Mouse (Mus musculus) right cerebral cortex, adult 2 months (tissue): Measurements from ENCODE around the gene Hist2h2aa2.

Source experiments
- DNase-seq, 2 experiments: peaks; one replicate each; pipeline ENCODE4 v3.0.0; 2021 to 2022; ENCODE audit warnings: low spot score in 2 of 2

Hist2h2aa2 gene

DNA sequence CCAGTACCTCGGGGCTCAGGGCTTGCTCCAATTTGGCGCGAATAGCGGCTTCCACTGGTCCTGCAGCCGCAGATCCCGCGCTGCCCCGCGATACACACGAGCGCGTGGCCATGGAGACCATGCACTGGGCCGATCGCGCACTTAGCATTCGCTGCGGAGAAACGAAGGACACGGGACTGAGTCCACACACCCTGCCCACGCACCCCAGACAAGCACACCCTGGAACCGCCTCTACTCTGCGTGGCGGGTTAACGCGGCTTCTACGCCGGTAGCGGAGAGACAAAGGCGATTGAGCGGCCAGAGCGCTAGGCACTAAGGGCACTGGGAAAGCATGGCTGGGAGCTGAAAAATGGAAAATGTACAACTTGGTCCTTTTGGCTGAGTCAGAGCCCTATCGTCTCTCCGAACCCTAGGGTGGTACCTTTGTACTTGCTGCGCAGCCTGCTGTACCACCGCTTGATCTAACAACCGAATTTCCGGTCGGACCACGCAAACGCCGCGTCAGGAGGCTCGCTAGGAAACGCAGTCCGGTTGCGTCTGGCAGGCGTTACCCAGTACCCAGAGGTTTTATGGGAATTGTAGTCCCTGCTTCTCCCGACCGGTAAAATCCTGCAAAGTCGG is 42.8 kb downstream of the Hist2h2aa2 start:
- peak; percentile 95 for DNase-seq

DNA sequence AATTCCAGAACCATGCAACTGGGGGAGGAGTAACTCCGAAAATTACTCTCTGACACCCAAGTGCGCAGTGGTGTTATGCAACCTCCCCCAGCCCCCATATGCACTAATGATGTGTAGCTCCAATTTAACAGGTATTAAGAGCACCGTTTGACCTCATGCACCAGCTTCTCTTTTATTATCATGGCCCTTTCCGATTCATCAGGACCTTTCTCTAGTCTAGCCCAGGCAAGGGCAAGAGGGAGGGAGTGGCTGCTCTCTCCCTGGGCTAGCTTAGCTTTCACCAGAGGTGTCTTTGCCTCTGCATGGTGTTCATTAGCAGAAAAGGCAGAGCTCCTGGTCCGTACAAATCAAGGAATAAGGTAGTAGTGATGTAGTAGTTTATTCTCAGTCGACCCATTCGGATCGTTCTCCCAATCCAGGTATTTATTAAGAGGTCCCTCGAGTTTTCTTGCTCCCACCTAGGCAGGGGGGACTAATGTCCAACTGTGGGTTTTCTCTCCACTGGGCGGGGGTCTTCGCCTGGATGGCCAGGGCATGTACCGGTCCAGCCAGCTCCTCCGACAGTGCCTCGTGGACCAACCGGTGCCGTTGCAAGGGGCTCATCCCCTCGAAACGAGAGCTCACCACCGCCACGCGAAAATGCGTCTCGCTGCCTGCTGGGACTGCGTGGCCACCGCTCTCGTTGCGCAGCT is 43.5 kb downstream of the Hist2h2aa2 start:
- peak in 1 of 2 experiments; percentile 44 for DNase-seq

DNA sequence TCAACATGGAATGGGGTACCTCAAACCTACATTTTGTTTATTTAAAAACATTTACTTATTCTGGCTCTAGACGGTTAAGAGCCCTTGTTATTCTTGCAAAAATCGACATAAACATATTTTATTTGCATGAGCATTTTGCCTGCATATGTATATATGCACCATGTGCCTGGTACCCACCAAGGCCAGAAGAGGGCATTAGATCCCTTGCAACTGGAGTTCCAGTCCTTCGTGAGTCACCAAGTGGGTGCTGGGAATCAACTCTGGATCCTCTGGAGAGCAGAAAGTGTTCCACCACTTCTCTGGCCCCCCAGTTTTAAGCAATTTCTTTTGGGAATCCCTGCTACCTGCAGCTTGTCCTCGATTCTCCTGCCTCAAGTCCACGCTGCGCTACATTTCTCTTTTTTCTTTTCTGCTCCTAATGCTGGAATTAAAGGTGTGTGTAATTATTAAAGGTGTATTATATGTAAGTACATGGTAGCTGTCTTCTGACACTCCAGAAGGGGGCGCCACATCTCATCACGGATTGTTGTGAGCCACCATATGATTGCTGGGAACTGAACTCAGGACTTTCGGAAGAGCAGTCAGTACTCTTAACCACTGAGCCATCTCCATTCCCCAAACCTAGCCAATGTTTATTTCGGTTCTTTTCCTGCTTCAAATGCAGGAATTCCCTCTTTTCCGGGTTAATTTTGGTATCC is 44.3 kb downstream of the Hist2h2aa2 start:
- DNase-seq = no peak

DNA sequence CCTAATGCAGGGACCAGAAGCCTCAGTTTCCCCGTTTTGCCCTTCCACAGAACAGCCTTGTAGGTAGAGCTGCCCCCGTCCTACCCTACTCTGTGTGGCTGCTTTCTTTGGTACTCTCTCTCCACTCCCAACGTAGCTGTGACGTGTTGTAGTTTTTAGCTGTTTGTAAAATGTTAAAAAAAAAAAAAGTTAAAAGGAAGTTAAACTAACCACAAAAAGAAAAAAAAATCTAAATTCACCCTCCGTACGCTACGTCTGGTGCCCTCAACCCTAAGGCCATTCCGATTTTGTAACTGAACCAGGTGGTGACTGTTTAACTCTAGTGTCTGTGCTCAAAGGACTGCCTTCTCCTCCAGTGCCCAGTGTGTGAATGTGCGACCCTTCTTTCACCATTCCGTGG is 45.1 kb downstream of the Hist2h2aa2 start:
- DNase-seq = no peak

DNA sequence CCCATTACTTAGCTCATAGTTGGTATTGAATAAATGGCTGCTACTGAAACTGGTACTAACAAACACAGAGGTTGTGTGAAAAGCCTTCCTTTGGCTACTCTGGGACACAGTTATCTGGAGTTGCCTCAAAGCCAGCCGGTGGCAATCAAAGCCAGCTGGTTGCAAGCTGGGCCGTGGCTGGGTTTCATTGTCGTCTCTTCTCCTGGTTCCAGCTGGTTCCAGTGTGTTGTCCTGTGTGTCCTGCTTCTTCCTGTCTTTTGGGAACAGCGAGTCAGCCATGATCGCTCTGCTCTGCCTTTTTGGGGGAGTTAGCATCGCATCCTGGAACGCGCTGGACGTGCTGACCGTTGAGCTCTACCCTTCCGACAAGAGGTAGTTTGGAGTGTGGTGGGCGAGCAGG is 47.1 kb downstream of the Hist2h2aa2 start:
- no peak for DNase-seq
